Mouse (Mus musculus): ENCODE results near the gene Snap91.

- TF ChIP-seq POLR2A (IDR thresholded peaks at IDR 0.05; ENCODE audit: low read depth, low read length), result no peak
- TF ChIP-seq CTCF (IDR thresholded peaks at IDR 0.05; ENCODE audit: extremely low read depth, insufficient read depth, insufficient read length, insufficient replicate concordance), result no peak
These were observed 106.5 kb downstream of the Snap91 start for GRCm38 (mm10) chr9:86773996-86774395.

All from spleen, adult 2 months (tissue).